Mouse (Mus musculus) embryonic facial prominence, embryonic 14.5 days (tissue): Measurements from ENCODE around the gene Cox19. TPM values are rescaled to one million over a fixed set of nuclear protein-coding genes. Genes with fewer than 3 reads are reported as not detected.
A peak's percentile ranks its signal among the peaks of the same experiment; 100 is the strongest.
"Not testable (repeated sequence)": the region's sequence is repeated elsewhere in the genome, so short reads cannot be mapped to it uniquely, and the experiment has no call there.

ENCODE experiments used
- ATAC-seq: fragments of 200-750 bp; cut with Nextera tagmentation; 2 replicates; pipeline ENCODE4 v1.8.0; 2017; ENCODE audit warnings: low read depth, moderate number of reproducible peaks, moderate TSS enrichment
- DNase-seq: peaks from one replicate; pipeline ENCODE4 v3.0.0-alpha.2; 2015; ENCODE audit warnings: low spot score
- H3K27ac ChIP-seq: fragments of 300-500 bp; sonication (generic); replicated peaks from 2 replicates; pipeline ENCODE4 v1.5.1; 2014; ENCODE audit warnings: low read depth, mild to moderate bottlenecking, low read length, moderate library complexity
- H3K27me3 ChIP-seq: fragments of 300-500 bp; sonication (generic); replicated peaks from 2 replicates; pipeline ENCODE4 v1.6.1; 2014; ENCODE audit warnings: low read length; ENCODE audit not compliant: control insufficient read depth, insufficient read depth
- H3K36me3 ChIP-seq: fragments of 300-500 bp; sonication (generic); 2 replicates; pipeline ENCODE4 v1.6.1; 2014; ENCODE audit warnings: low read length, mixed read lengths; ENCODE audit not compliant: control insufficient read depth, insufficient read depth
- H3K4me1 ChIP-seq: fragments of 300-500 bp; sonication (generic); 2 replicates; pipeline ENCODE4 v1.6.1; 2014; ENCODE audit warnings: antibody characterized with exemption, low read length; ENCODE audit not compliant: control insufficient read depth, insufficient read depth
- H3K4me2 ChIP-seq: fragments of 300-500 bp; sonication (generic); 2 replicates; pipeline ENCODE4 v1.6.1; 2014; ENCODE audit warnings: low read depth, mild to moderate bottlenecking, low read length, moderate library complexity, mixed read lengths
- H3K4me3 ChIP-seq: fragments of 300-500 bp; sonication (generic); 2 replicates; pipeline ENCODE4 v1.5.1; 2014; ENCODE audit warnings: low read depth, mild to moderate bottlenecking, low read length
- H3K9ac ChIP-seq: fragments of 300-500 bp; sonication (generic); 2 replicates; pipeline ENCODE4 v1.6.1; 2014; ENCODE audit warnings: low read depth, mild to moderate bottlenecking, low read length, moderate library complexity, mixed read lengths
- H3K9me3 ChIP-seq: fragments of 300-500 bp; sonication (generic); 2 replicates; pipeline ENCODE4 v1.6.1; 2016; ENCODE audit warnings: low read length; ENCODE audit not compliant: control insufficient read depth
- WGBS: fragments of 180-500 bp; shearing (Covaris S2); extraction: QIAGEN DNeasy Blood & Tissue Kit; methylation state at CpG from one replicate; pipeline ENCODE4 v1.1.7; 2014; 5-methylcytosine and 5-hydroxymethylcytosine counted together
- polyA plus RNA-seq: library from polyadenylated mRNA; unstranded; fragments of >200 nt; fragmentation: Nextera tagmentation; extraction: Ambion mirVana; gene quantifications from 2 replicates; pipeline ENCODE4 v1.2.1, GENCODE M21; 2014

Gene Cox19
- polyA plus RNA-seq, 1 experiment from 2014 or later, result 107 TPM

GRCm38 (mm10) chr5:139345364-139345714 lies 5.9 kb downstream of the Cox19 start:
- Histone ChIP-seq H3K36me3 (peaks cover 26% of the 10 kb centered on the region), H3K9ac (peak overlapping the region; percentile 41; the same call in 1 of the 2 replicates), H3K27ac (peak overlapping the region; percentile 77; the same call in 1 of the 2 replicates), H3K4me2 (peak overlapping the region; percentile 94), H3K27me3 (no peaks in the 10 kb centered on the region), H3K4me3 (peak overlapping the region; percentile 90), H3K9me3 (no peaks in the 10 kb centered on the region), H3K4me1 (peaks cover 9% of the 10 kb centered on the region)
- 12% methylated on average over 5 of the region's 5 CpGs for WGBS
- peak; percentile 10 for ATAC-seq
- DNase-seq, result no peak

- Histone ChIP-seq H3K36me3 (peaks cover 32% of the 10 kb centered on the region), H3K4me2 (peak overlapping the region; percentile 94), H3K9me3 (no peaks in the 10 kb centered on the region), H3K27me3 (no peaks in the 10 kb centered on the region), H3K4me1 (peaks cover 9% of the 10 kb centered on the region), H3K4me3 (peak overlapping the region; percentile 90), H3K9ac (peak overlapping the region; percentile 91), H3K27ac (peak overlapping the region; percentile 77)
- ATAC-seq, result peak; percentile 93
- 0% methylated on average over 33 of the region's 33 CpGs for WGBS
- peak; percentile 96 for DNase-seq
Measured at GRCm38 (mm10) chr5:139344687-139345363, 6.4 kb downstream of the Cox19 start.

GRCm38 (mm10) chr5:139344021-139344686 lies 7.1 kb downstream of the Cox19 start:
- ATAC-seq, result peak; percentile 81
- H3K27me3 ChIP-seq, result no peaks in the 10 kb centered on the region
- peaks cover 38% of the 10 kb centered on the region for H3K36me3 ChIP-seq
- H3K4me2 ChIP-seq, result peak overlapping the region; percentile 94
- H3K4me3 ChIP-seq, result peak overlapping the region; percentile 90
- H3K9ac ChIP-seq, result peak overlapping the region; percentile 91
- DNase-seq, result peak; percentile 85
- H3K9me3 ChIP-seq, result no peaks in the 10 kb centered on the region
- 5% methylated on average over 12 of the region's 12 CpGs for WGBS
- H3K27ac ChIP-seq, result peak overlapping the region; percentile 77
- H3K4me1 ChIP-seq, result peaks cover 9% of the 10 kb centered on the region

GRCm38 (mm10) chr5:139338891-139339290 lies 12.3 kb downstream of the Cox19 start:
- H3K4me1 ChIP-seq, result peaks cover 4% of the 10 kb centered on the region
- H3K27me3 ChIP-seq, result no peaks in the 10 kb centered on the region
- DNase-seq, result no peak
- H3K36me3 ChIP-seq, result peaks cover 68% of the 10 kb centered on the region
- H3K9ac ChIP-seq, result no peak overlapping the region
- ATAC-seq, result no peak
- WGBS, result 73% methylated on average over 11 of the region's 11 CpGs
- no peak overlapping the region for H3K27ac ChIP-seq
- no peak overlapping the region for H3K4me2 ChIP-seq
- no peaks in the 10 kb centered on the region for H3K9me3 ChIP-seq
- no peak overlapping the region for H3K4me3 ChIP-seq

GRCm38 (mm10) chr5:139338403-139338802 lies 12.8 kb downstream of the Cox19 start:
- 88% methylated on average over 3 of the region's 3 CpGs for WGBS
- DNase-seq, result no peak

GRCm38 (mm10) chr5:139337826-139338370 lies 13.3 kb downstream of the Cox19 start:
- 66% methylated on average over 13 of the region's 13 CpGs for WGBS
- Histone ChIP-seq H3K27ac (no peak overlapping the region), H3K27me3 (no peaks in the 10 kb centered on the region), H3K4me1 (no peaks in the 10 kb centered on the region), H3K9me3 (no peaks in the 10 kb centered on the region), H3K9ac (no peak overlapping the region), H3K36me3 (peaks cover 66% of the 10 kb centered on the region), H3K4me2 (no peak overlapping the region), H3K4me3 (no peak overlapping the region)
- ATAC-seq (no peak; the same call in 1 of the 2 replicates), DNase-seq (no peak)

More at GRCm38 (mm10) chr5:139338403-139338802, 12.8 kb downstream of the Cox19 start:
- no peak overlapping the region for H3K27ac ChIP-seq
- no peak overlapping the region for H3K4me3 ChIP-seq
- no peaks in the 10 kb centered on the region for H3K9me3 ChIP-seq
- H3K36me3 ChIP-seq, result peaks cover 68% of the 10 kb centered on the region
- H3K9ac ChIP-seq, result no peak overlapping the region
- no peaks in the 10 kb centered on the region for H3K27me3 ChIP-seq
- no peak for ATAC-seq
- H3K4me1 ChIP-seq, result no peaks in the 10 kb centered on the region
- H3K4me2 ChIP-seq, result no peak overlapping the region

GRCm38 (mm10) chr5:139335634-139336033 lies 15.6 kb downstream of the Cox19 start:
- WGBS, result 93% methylated on average over 4 of the region's 4 CpGs
- H3K4me3 ChIP-seq, result no peak overlapping the region
- no peaks in the 10 kb centered on the region for H3K27me3 ChIP-seq
- no peaks in the 10 kb centered on the region for H3K4me1 ChIP-seq
- H3K9me3 ChIP-seq, result no peaks in the 10 kb centered on the region
- ATAC-seq (no peak), DNase-seq (no peak)
- H3K36me3 ChIP-seq, result peaks cover 44% of the 10 kb centered on the region
- H3K27ac ChIP-seq, result no peak overlapping the region
- no peak overlapping the region for H3K4me2 ChIP-seq
- no peak overlapping the region for H3K9ac ChIP-seq

- H3K4me2 ChIP-seq, H3K27ac ChIP-seq, H3K4me1 ChIP-seq, ATAC-seq, H3K4me3 ChIP-seq, H3K9me3 ChIP-seq, H3K9ac ChIP-seq, DNase-seq, H3K27me3 ChIP-seq: not testable (repeated sequence)
- peaks cover 32% of the 10 kb centered on the region for H3K36me3 ChIP-seq
- WGBS, result 84% methylated on average over 10 of the region's 10 CpGs
Measured at GRCm38 (mm10) chr5:139334394-139334793, 16.8 kb downstream of the Cox19 start.
